8 mouse cellular contexts compared by ENCODE assay signal in genomic region chr3:28543380-28543984, GRCm38 (mm10).
A peak's percentile ranks its signal among the peaks of the same experiment; 100 is the strongest.
DNase-seq lines count a peak whose midpoint lies in the region; ATAC-seq and TF ChIP-seq lines count a peak whose summit lies in the region.

No protein-coding gene starts in this region.

- peak overlapping the region; percentile 32; the same call in 1 of the 2 replicates for H3K27ac ChIP-seq in gastrocnemius, adult 2 months
- no peak overlapping the region for H3K27ac ChIP-seq in embryonic facial prominence, embryonic 11.5 days (replicated peaks; ENCODE audit: low read depth, low read length)
- no peak overlapping the region for H3K27ac ChIP-seq in lung, embryonic 16.5 days (ENCODE audit: low read length)

- H3K9ac ChIP-seq in embryonic facial prominence, embryonic 11.5 days (replicated peaks; ENCODE audit: low read length), result no peak overlapping the region
- H3K9ac ChIP-seq in lung, embryonic 16.5 days (ENCODE audit: low read length), result no peak overlapping the region

- H3K36me3 ChIP-seq in embryonic facial prominence, embryonic 11.5 days (replicated peaks; ENCODE audit: control insufficient read depth, insufficient read depth, low read depth, low read length), result no peaks in the 10 kb centered on the region
- no peaks in the 10 kb centered on the region for H3K36me3 ChIP-seq in lung, embryonic 16.5 days (ENCODE audit: control insufficient read depth, insufficient read depth, low read length)

- H3K4me2 ChIP-seq in embryonic facial prominence, embryonic 11.5 days (ENCODE audit: low read depth, low read length), result no peak overlapping the region
- H3K4me2 ChIP-seq in lung, embryonic 16.5 days (ENCODE audit: low read depth, low read length), result peak overlapping the region; percentile 28; the same call in 1 of the 2 replicates

- no peaks in the 10 kb centered on the region for H3K9me3 ChIP-seq in embryonic facial prominence, embryonic 11.5 days (replicated peaks; ENCODE audit: control insufficient read depth, low read length)
- H3K9me3 ChIP-seq in lung, embryonic 16.5 days (ENCODE audit: control insufficient read depth, low read length), result no peaks in the 10 kb centered on the region

- peak overlapping the region; percentile 58 for H3K4me3 ChIP-seq in gastrocnemius, adult 2 months
- no peak overlapping the region for H3K4me3 ChIP-seq in embryonic facial prominence, embryonic 11.5 days (ENCODE audit: low read depth, low read length)
- no peak overlapping the region for H3K4me3 ChIP-seq in lung, embryonic 16.5 days (ENCODE audit: low read length)

- WGBS in embryonic facial prominence, embryonic 11.5 days, result 80% methylated on average over 10 of the region's 10 CpGs
- WGBS in lung, embryonic 16.5 days, result 65% methylated on average over 10 of the region's 10 CpGs

- peak; percentile 50 for DNase-seq in gastrocnemius, adult 2 months
- DNase-seq in gastrocnemius, postnatal 10 days, result no peak
- DNase-seq in thymus, postnatal 0 days (ENCODE audit: low spot score), result peak; percentile 19
- DNase-seq in thymus, postnatal 36 days, result no peak
- peak; percentile 37 for DNase-seq in embryonic facial prominence, embryonic 11.5 days (ENCODE audit: low spot score)
- peak; percentile 22 for DNase-seq in thymus, postnatal 25 days
- no peak for DNase-seq in left cerebral cortex, adult 18-20 months (ENCODE audit: low spot score in 2 of 2)

- H3K4me1 ChIP-seq in embryonic facial prominence, embryonic 11.5 days (ENCODE audit: control insufficient read depth, insufficient read depth, low read length), result no peaks in the 10 kb centered on the region
- H3K4me1 ChIP-seq in lung, embryonic 16.5 days (replicated peaks; ENCODE audit: control insufficient read depth, insufficient read depth, low read length), result no peaks in the 10 kb centered on the region

- ATAC-seq in embryonic facial prominence, embryonic 11.5 days (replicated peaks; ENCODE audit: insufficient number of reproducible peaks, low FRiP score, low TSS enrichment, low read depth), result no peak
- peak; percentile 52; the same call in 1 of the 2 replicates for ATAC-seq in lung, embryonic 16.5 days (ENCODE audit: low read depth)

- intact Hi-C loops in gastrocnemius, adult 2 months (cut with DNase I), result loop anchor here (2.0 to 10.0 kb wide), 2 partner anchors 279 to 379 kb away; partner anchors contain the start of gene Tnik

- TF ChIP-seq CTCF in gastrocnemius, adult 2 months (IDR thresholded peaks at IDR 0.05), result peak; percentile 73

- H3K27me3 ChIP-seq in embryonic facial prominence, embryonic 11.5 days (ENCODE audit: control insufficient read depth, insufficient read depth, low read length), result no peaks in the 10 kb centered on the region
- H3K27me3 ChIP-seq in lung, embryonic 16.5 days (ENCODE audit: control insufficient read depth, insufficient read depth, low read depth, low read length), result no peaks in the 10 kb centered on the region

Comparison
In these comparisons a context has a peak if more than half of its experiments do, and no peak if none do; other contexts are left out.
1. DNase-seq: peak in gastrocnemius, adult 2 months (single experiment), thymus, postnatal 0 days (single experiment), embryonic facial prominence, embryonic 11.5 days (single experiment) and thymus, postnatal 25 days (single experiment); none in gastrocnemius, postnatal 10 days (single experiment), thymus, postnatal 36 days (0 of 2) and left cerebral cortex, adult 18-20 months (0 of 2).